Mouse (Mus musculus): ENCODE data around the gene Pkd1. TPM values are rescaled to one million over a fixed set of nuclear protein-coding genes. Genes with fewer than 3 reads are reported as not detected.

Pkd1 gene
- total and polyA plus RNA-seq, 3 experiments, result 5.0 to 28.0 (median 5.8) TPM

DNA sequence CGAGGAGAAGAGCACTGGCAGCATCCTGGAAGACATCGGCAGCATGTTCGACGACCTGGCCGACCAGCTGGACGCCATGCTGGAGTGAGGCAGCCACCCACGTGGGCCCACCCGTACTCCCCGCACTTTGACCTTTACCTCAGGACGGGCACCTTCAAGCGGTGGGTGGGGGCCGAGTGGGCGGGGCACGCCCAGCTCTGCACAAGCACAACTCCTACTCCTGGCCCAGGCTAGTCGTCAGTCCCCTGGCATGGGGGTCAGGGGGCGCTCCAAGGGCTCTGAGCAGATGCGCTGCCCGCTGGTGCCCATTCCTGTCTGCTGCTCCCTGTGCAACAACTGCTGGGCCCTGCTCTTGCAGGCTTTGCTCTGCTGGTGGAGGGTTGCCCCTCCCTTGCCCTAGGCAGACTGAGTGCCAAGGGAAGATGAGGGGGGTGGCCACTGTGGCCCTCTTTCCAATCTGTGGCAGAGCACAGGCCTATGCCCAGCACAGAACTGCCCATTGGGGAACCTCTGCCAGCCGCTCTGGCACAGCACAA is 42.4 kb upstream of the Pkd1 start:
- Histone ChIP-seq H3K36me3 (replicated peaks) (peaks cover 77% of the 10 kb centered on the region), H3K4me1 (ENCODE audit: insufficient read depth, low read depth, low read length) (0 out of 2 replicates have a peak, but pooled peaks cover 8% of the 10 kb centered on the region), H3K9me3 (replicated peaks) (no peaks in the 10 kb centered on the region), H3K4me3 (ENCODE audit: low read depth, low read length) (no peak overlapping the region), H3K27me3 (ENCODE audit: insufficient read depth, low read length) (peaks cover 23% of the 10 kb centered on the region)
- TF ChIP-seq GATA1 (IDR thresholded peaks at IDR 0.05; ENCODE audit: borderline replicate concordance, low read length) (no peak), POLR2AphosphoS5 (IDR thresholded peaks at IDR 0.05; ENCODE audit: insufficient replicate concordance, low read depth, low read length) (no peak), TAL1 (conservative IDR thresholded peaks at IDR 0.05; ENCODE audit: low read depth, low read length) (no peak)
- DNase-seq (ENCODE audit: low spot score) (no peak), ATAC-seq (ENCODE audit: extremely low read depth, insufficient number of reproducible peaks, low FRiP score, poor library complexity, severe bottlenecking) (no peak)

DNA sequence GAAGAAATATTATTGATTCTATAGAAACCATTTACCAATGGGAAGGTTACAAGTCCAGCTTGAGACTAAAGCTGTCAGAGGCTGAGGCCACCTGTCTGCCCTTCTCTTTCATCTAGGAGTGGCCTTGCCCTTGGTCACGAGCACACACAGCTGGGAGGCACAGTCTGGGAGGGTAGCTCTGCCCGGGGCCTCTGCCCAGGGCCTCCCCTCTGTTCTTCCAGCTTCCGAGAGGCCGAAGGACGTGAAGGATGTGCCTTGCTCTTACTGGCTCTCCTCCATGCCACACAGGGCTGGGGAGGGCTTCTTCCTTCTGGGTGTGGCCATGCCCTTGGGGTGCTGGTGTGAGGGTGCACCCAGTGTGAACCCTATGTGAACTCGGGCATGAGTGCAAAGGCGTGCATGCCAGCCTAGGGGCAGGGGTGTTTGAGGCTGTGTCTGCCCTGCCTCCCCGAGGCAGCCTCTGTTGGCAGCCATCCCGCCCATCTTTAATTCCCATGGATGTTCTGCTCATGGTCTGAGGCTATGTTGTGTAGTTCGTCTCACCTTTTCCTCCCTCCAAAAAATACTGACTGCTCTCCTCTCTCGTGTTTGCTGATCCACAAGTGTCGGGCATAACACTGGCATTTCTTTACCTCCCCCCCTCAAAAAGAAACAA is 41.7 kb upstream of the Pkd1 start:
- ATAC-seq (ENCODE audit: extremely low read depth, insufficient number of reproducible peaks, low FRiP score, poor library complexity, severe bottlenecking) (no peak), DNase-seq (ENCODE audit: low spot score) (no peak)
- Histone ChIP-seq H3K4me1 (ENCODE audit: insufficient read depth, low read depth, low read length) (0 out of 2 replicates have a peak, but pooled peaks cover 6% of the 10 kb centered on the region), H3K36me3 (replicated peaks) (peaks cover 84% of the 10 kb centered on the region), H3K9me3 (replicated peaks) (no peaks in the 10 kb centered on the region), H3K4me3 (ENCODE audit: low read depth, low read length) (no peak overlapping the region), H3K27me3 (ENCODE audit: insufficient read depth, low read length) (peaks cover 15% of the 10 kb centered on the region; the same call in 1 of the 2 replicates)
- no peak for TF ChIP-seq GATA1 (IDR thresholded peaks at IDR 0.05; ENCODE audit: borderline replicate concordance, low read length)
- no peak for TF ChIP-seq CTCF (IDR thresholded peaks at IDR 0.05; ENCODE audit: low read depth, low read length)
- no peak for TF ChIP-seq POLR2AphosphoS5 (IDR thresholded peaks at IDR 0.05; ENCODE audit: insufficient replicate concordance, low read depth, low read length)
- TF ChIP-seq GATA2 (IDR thresholded peaks at IDR 0.05; ENCODE audit: borderline replicate concordance, low read depth, low read length), result no peak
- TF ChIP-seq TAL1 (conservative IDR thresholded peaks at IDR 0.05; ENCODE audit: low read depth, low read length), result no peak

- Histone ChIP-seq H3K36me3 (replicated peaks) (peaks cover 99% of the 10 kb centered on the region), H3K4me3 (ENCODE audit: low read depth, low read length) (no peak overlapping the region), H3K9me3 (replicated peaks) (no peaks in the 10 kb centered on the region), H3K4me1 (ENCODE audit: insufficient read depth, low read depth, low read length) (peaks cover 12% of the 10 kb centered on the region), H3K27me3 (ENCODE audit: insufficient read depth, low read length) (no peaks in the 10 kb centered on the region)
- ATAC-seq (ENCODE audit: extremely low read depth, insufficient number of reproducible peaks, low FRiP score, poor library complexity, severe bottlenecking) (0 out of 2 replicates have a peak, but pooled peaks have one; percentile 8), DNase-seq (ENCODE audit: low spot score) (peak; percentile 51)
- TF ChIP-seq POLR2AphosphoS5 (IDR thresholded peaks at IDR 0.05; ENCODE audit: insufficient replicate concordance, low read depth, low read length) (no peak), GATA2 (IDR thresholded peaks at IDR 0.05; ENCODE audit: borderline replicate concordance, low read depth, low read length) (no peak), GATA1 (IDR thresholded peaks at IDR 0.05; ENCODE audit: borderline replicate concordance, low read length) (no peak), CTCF (IDR thresholded peaks at IDR 0.05; ENCODE audit: low read depth, low read length) (no peak), TAL1 (conservative IDR thresholded peaks at IDR 0.05; ENCODE audit: low read depth, low read length) (no peak)
These were observed 36.0 kb upstream of the Pkd1 start for GRCm38 (mm10) chr17:24513609-24514008.

DNA sequence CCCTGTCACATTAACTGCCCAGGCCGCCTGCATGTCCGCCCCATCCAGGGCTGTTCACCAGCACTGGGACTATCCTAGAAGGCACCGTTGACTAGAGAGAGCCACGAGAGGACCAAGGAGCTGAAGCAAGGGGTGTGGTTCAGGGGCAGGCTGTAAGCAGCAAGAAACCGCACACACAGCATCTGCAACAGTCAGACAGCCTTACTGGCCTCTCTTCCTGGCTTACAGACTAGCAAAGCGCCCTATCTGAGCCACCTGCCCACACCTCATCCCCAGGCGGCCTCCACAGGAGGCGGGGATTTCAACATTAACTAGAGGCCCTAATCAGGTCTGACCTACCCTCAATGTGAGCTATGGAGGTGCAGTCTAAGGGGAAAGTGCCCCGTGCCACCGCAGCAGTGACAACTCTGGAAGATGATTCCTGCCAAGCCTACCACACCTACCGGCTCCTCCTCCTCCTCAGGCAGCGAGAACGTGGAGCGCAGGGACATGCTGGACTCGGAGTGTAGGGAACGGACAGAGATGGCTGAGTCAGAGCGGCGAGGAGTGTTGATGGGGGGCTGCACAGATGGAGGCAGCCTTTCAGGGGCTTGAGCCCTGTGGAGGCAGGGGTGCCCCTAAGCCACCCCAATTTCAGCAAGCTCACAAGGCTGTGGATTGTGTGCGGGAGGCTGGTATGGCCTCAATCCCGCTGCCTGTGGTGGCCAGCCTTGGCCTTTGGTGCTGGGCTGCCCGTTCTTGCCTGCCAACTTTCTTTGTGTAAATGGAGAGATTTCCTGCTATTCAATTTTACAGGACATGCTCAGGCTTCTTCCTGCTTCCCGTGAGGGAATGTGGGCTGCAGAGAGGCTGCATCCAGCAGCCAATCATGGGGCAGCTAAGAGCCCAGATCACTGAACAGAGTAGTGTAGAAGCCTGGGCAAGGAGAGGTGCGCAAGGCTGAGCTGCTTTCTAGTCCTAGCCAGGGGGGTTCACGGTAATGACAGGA is 35.1 kb upstream of the Pkd1 start:
- H3K27me3 ChIP-seq (ENCODE audit: insufficient read depth, low read length), result no peaks in the 10 kb centered on the region
- no peak overlapping the region for H3K4me3 ChIP-seq (ENCODE audit: low read depth, low read length)
- DNase-seq (ENCODE audit: low spot score) (no peak), ATAC-seq (ENCODE audit: extremely low read depth, insufficient number of reproducible peaks, low FRiP score, poor library complexity, severe bottlenecking) (no peak)
- peaks cover 99% of the 10 kb centered on the region for H3K36me3 ChIP-seq (replicated peaks)
- no peak for TF ChIP-seq GATA2 (IDR thresholded peaks at IDR 0.05; ENCODE audit: borderline replicate concordance, low read depth, low read length)
- TF ChIP-seq GATA1 (IDR thresholded peaks at IDR 0.05; ENCODE audit: borderline replicate concordance, low read length), result no peak
- no peak for TF ChIP-seq TAL1 (conservative IDR thresholded peaks at IDR 0.05; ENCODE audit: low read depth, low read length)
- TF ChIP-seq CTCF (IDR thresholded peaks at IDR 0.05; ENCODE audit: low read depth, low read length), result no peak
- TF ChIP-seq POLR2AphosphoS5 (IDR thresholded peaks at IDR 0.05; ENCODE audit: insufficient replicate concordance, low read depth, low read length), result no peak
- H3K9me3 ChIP-seq (replicated peaks), result no peaks in the 10 kb centered on the region
- peaks cover 12% of the 10 kb centered on the region for H3K4me1 ChIP-seq (ENCODE audit: insufficient read depth, low read depth, low read length)

- Histone ChIP-seq H3K9me3 (replicated peaks) (no peaks in the 10 kb centered on the region), H3K4me3 (ENCODE audit: low read depth, low read length) (no peak overlapping the region), H3K27me3 (ENCODE audit: insufficient read depth, low read length) (no peaks in the 10 kb centered on the region), H3K36me3 (replicated peaks) (peaks cover 93% of the 10 kb centered on the region), H3K4me1 (ENCODE audit: insufficient read depth, low read depth, low read length) (peaks cover 40% of the 10 kb centered on the region)
- no peak for ATAC-seq (ENCODE audit: extremely low read depth, insufficient number of reproducible peaks, low FRiP score, poor library complexity, severe bottlenecking)
- TF ChIP-seq POLR2AphosphoS5 (IDR thresholded peaks at IDR 0.05; ENCODE audit: insufficient replicate concordance, low read depth, low read length) (no peak), GATA1 (IDR thresholded peaks at IDR 0.05; ENCODE audit: borderline replicate concordance, low read length) (no peak), CTCF (IDR thresholded peaks at IDR 0.05; ENCODE audit: low read depth, low read length) (no peak), GATA2 (IDR thresholded peaks at IDR 0.05; ENCODE audit: borderline replicate concordance, low read depth, low read length) (no peak), TAL1 (conservative IDR thresholded peaks at IDR 0.05; ENCODE audit: low read depth, low read length) (no peak)
- no peak for DNase-seq (ENCODE audit: low spot score)
These were observed 29.2 kb upstream of the Pkd1 start for GRCm38 (mm10) chr17:24520450-24520849.

DNA sequence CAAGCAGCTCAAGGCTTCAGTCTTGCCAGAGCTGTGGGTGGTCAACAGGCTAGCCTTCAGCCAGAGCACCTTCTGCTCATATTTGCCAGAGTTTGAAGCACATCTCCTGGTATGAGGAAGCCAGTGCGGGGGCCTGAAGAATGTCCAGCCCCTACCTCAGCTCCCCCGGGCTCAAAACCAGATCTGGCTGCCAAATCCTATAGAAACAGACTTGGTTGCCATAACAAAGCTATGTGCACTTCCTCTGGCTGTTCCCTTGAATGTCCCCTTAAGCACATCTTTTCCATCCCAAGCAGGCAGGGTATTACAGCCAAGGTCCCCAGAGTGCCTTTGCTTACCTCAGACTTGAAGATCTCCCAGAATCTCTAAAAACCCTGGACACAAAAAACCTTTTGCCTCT is 24.9 kb upstream of the Pkd1 start:
- TF ChIP-seq GATA1 (IDR thresholded peaks at IDR 0.05; ENCODE audit: borderline replicate concordance, low read length), result no peak
- TF ChIP-seq POLR2AphosphoS5 (IDR thresholded peaks at IDR 0.05; ENCODE audit: insufficient replicate concordance, low read depth, low read length), result no peak
- no peak for TF ChIP-seq GATA2 (IDR thresholded peaks at IDR 0.05; ENCODE audit: borderline replicate concordance, low read depth, low read length)
- TF ChIP-seq TAL1 (conservative IDR thresholded peaks at IDR 0.05; ENCODE audit: low read depth, low read length), result no peak
- TF ChIP-seq CTCF (IDR thresholded peaks at IDR 0.05; ENCODE audit: low read depth, low read length), result no peak
- H3K27me3 ChIP-seq (ENCODE audit: insufficient read depth, low read length), result no peaks in the 10 kb centered on the region
- no peak for ATAC-seq (ENCODE audit: extremely low read depth, insufficient number of reproducible peaks, low FRiP score, poor library complexity, severe bottlenecking)
- H3K4me1 ChIP-seq (ENCODE audit: insufficient read depth, low read depth, low read length), result peaks cover 56% of the 10 kb centered on the region
- no peaks in the 10 kb centered on the region for H3K9me3 ChIP-seq (replicated peaks)
- no peak for DNase-seq (ENCODE audit: low spot score)
- H3K36me3 ChIP-seq (replicated peaks), result peaks cover 77% of the 10 kb centered on the region
- H3K4me3 ChIP-seq (ENCODE audit: low read depth, low read length), result no peak overlapping the region

Measured in G1E (cell line).